Mouse (Mus musculus): ENCODE data around the gene Lysmd2.
A peak's percentile ranks its signal among the peaks of the same experiment; 100 is the strongest.
"Not testable (repeated sequence)": the region's sequence is repeated elsewhere in the genome, so short reads cannot be mapped to it uniquely, and the experiment has no call there.

Lysmd2 gene

GRCm38 (mm10) chr9:75625556-75626307, at the start of gene Lysmd2:
Gene Lysmd2, plus strand, starts transcription at chr9:75625741.
- peak; percentile 81 for DNase-seq

GRCm38 (mm10) chr9:75579321-75579720, 46.2 kb upstream of the Lysmd2 start:
- no peak for DNase-seq

GRCm38 (mm10) chr9:75581694-75582350, 43.7 kb upstream of the Lysmd2 start:
- DNase-seq: no peak

GRCm38 (mm10) chr9:75589850-75590790, 35.4 kb upstream of the Lysmd2 start:
- no peak for DNase-seq

- DNase-seq: peak; percentile 40
These were observed 32.1 kb upstream of the Lysmd2 start for GRCm38 (mm10) chr9:75593481-75593880.

- DNase-seq: no peak
These were observed 28.5 kb upstream of the Lysmd2 start for GRCm38 (mm10) chr9:75597036-75597435.

GRCm38 (mm10) chr9:75597596-75597995, 27.9 kb upstream of the Lysmd2 start:
- no peak for DNase-seq

GRCm38 (mm10) chr9:75599191-75599841, 26.2 kb upstream of the Lysmd2 start:
- DNase-seq: peak; percentile 71

- peak; percentile 77 for DNase-seq
These were observed 25.2 kb upstream of the Lysmd2 start for GRCm38 (mm10) chr9:75600166-75600934.

- no peak for DNase-seq
These were observed 24.0 kb upstream of the Lysmd2 start for GRCm38 (mm10) chr9:75601510-75601909.

- no peak for DNase-seq
These were observed 18.0 kb upstream of the Lysmd2 start for GRCm38 (mm10) chr9:75607496-75607895.

GRCm38 (mm10) chr9:75609505-75609904, 16.0 kb upstream of the Lysmd2 start:
- no peak for DNase-seq

GRCm38 (mm10) chr9:75609965-75610364, 15.6 kb upstream of the Lysmd2 start:
- no peak for DNase-seq

GRCm38 (mm10) chr9:75610571-75611493, 14.7 kb upstream of the Lysmd2 start, which contains the start of gene Tmod2:
Gene Tmod2, minus strand, starts transcription at chr9:75611325.
- DNase-seq: peak; percentile 87

GRCm38 (mm10) chr9:75616560-75616959, 9.0 kb upstream of the Lysmd2 start:
- no peak for DNase-seq

- no peak for DNase-seq
These were observed 6.6 kb upstream of the Lysmd2 start for GRCm38 (mm10) chr9:75618836-75619400.

- DNase-seq: not testable (repeated sequence)
These were observed 5.8 kb upstream of the Lysmd2 start for GRCm38 (mm10) chr9:75619761-75620160.

GRCm38 (mm10) chr9:75621428-75621827, 4.1 kb upstream of the Lysmd2 start:
- DNase-seq: no peak

- DNase-seq: no peak
These were observed 472 bp upstream of the Lysmd2 start for GRCm38 (mm10) chr9:75624983-75625555.

GRCm38 (mm10) chr9:75626308-75626604, 715 bp downstream of the Lysmd2 start:
- no peak for DNase-seq
